In the genomic region with DNA sequence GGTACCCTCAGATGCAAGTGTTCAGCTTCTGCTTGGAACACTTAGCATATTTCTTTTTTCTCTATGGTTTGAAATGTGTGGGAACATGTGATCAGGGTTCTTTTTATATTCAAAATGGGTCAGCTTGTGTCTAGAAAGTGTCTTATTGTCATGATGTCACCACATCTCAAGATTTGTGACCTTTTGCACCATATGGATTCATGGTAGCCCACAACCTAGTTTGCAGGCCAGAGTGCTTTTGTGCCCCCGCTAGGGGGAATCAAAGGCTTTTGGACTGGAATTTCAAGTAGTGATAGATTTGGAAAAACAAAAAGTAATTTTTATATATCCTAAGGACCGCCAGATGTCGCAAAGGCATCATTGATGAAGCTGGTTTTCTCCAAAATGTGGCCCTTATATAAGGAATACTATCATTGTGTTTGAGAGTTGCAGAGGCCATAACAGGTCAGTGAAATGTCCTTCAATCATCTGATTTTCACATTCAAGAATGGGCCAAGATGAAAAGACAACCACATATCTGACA, we compare ENCODE assay signal across 17 mouse cellular contexts.
"Had no signal": no experiment of that assay in that cellular context is flagged by ENCODE, and none has a peak within 500 bp of the region (broad histone marks: within the 10 kb centered on the region; RNA-seq: fewer than 3 reads in every experiment).

No protein-coding gene starts in this region.

- H3K9ac ChIP-seq: limb, embryonic 12.5 days; liver, embryonic 13.5 days; liver, postnatal 0 days; lung, embryonic 15.5 days; neural tube, embryonic 12.5 days had no signal

- H3K36me3 ChIP-seq: limb, embryonic 12.5 days; liver, embryonic 13.5 days; lung, embryonic 15.5 days; neural tube, embryonic 12.5 days had no signal

- H3K27ac ChIP-seq: layer of hippocampus, adult 2 months; limb, embryonic 12.5 days; liver, embryonic 13.5 days; lung, embryonic 15.5 days; macrophage; neural tube, embryonic 12.5 days had no signal

- H3K4me2 ChIP-seq: limb, embryonic 12.5 days; liver, embryonic 13.5 days; lung, embryonic 15.5 days; neural tube, embryonic 12.5 days had no signal

- H3K9me3 ChIP-seq: limb, embryonic 12.5 days; liver, embryonic 13.5 days; lung, embryonic 15.5 days; neural tube, embryonic 12.5 days had no signal

- DNase-seq: kidney, postnatal 10 days; kidney, postnatal 4 days; liver; liver, embryonic 13.5 days; liver, postnatal 0 days; lung, postnatal 14 days; retina, postnatal 1 day; right cerebral cortex, postnatal 4 days; spleen, adult 18-20 months; thymus, adult 18-20 months; thymus, postnatal 14 days had no signal

- H3K4me3 ChIP-seq: layer of hippocampus, adult 2 months; limb, embryonic 12.5 days; liver, embryonic 13.5 days; lung, embryonic 15.5 days; myocyte; neural tube, embryonic 12.5 days had no signal

- H3K27me3 ChIP-seq: limb, embryonic 12.5 days; liver, embryonic 13.5 days; lung, embryonic 15.5 days; neural tube, embryonic 12.5 days had no signal

- H3K4me1 ChIP-seq: limb, embryonic 12.5 days; liver, embryonic 13.5 days; lung, embryonic 15.5 days; neural tube, embryonic 12.5 days had no signal

- ATAC-seq: liver, postnatal 0 days had no signal
